Mouse (Mus musculus): ENCODE results near the gene Scd1. TPM values are rescaled to one million over a fixed set of nuclear protein-coding genes. Genes with fewer than 3 reads are reported as not detected.

The Scd1 gene
- polyA plus RNA-seq, 1 experiment from 2014 or later: 6.8 TPM

- Histone ChIP-seq H3K4me3 (replicated peaks; ENCODE audit: low read depth, low read length) (no peak overlapping the region), H3K36me3 (ENCODE audit: control insufficient read depth, insufficient read depth, low read length) (no peaks in the 10 kb centered on the region), H3K9ac (replicated peaks; ENCODE audit: low read length) (no peak overlapping the region), H3K4me2 (ENCODE audit: low read length) (no peak overlapping the region), H3K27ac (replicated peaks; ENCODE audit: low read depth, low read length) (no peak overlapping the region), H3K9me3 (ENCODE audit: control insufficient read depth, low read length) (no peaks in the 10 kb centered on the region), H3K4me1 (ENCODE audit: control insufficient read depth, insufficient read depth, low read length) (no peaks in the 10 kb centered on the region), H3K27me3 (ENCODE audit: control insufficient read depth, insufficient read depth, low read length) (no peaks in the 10 kb centered on the region)
- 89% methylated on average over 8 of the region's 8 CpGs for WGBS
- no peak for DNase-seq
- no peak for ATAC-seq (ENCODE audit: low FRiP score, low TSS enrichment)
Measured at GRCm38 (mm10) chr19:44422051-44422631, 14.5 kb upstream of the Scd1 start.

- no peaks in the 10 kb centered on the region for H3K27me3 ChIP-seq (ENCODE audit: control insufficient read depth, insufficient read depth, low read length)
- no peak overlapping the region for H3K9ac ChIP-seq (replicated peaks; ENCODE audit: low read length)
- H3K9me3 ChIP-seq (ENCODE audit: control insufficient read depth, low read length): no peaks in the 10 kb centered on the region
- H3K4me2 ChIP-seq (ENCODE audit: low read length): no peak overlapping the region
- WGBS: 55% methylated on average over 11 of the region's 11 CpGs
- DNase-seq: no peak
- ATAC-seq (ENCODE audit: low FRiP score, low TSS enrichment): no peak
- no peak overlapping the region for H3K27ac ChIP-seq (replicated peaks; ENCODE audit: low read depth, low read length)
- H3K4me3 ChIP-seq (replicated peaks; ENCODE audit: low read depth, low read length): no peak overlapping the region
- H3K4me1 ChIP-seq (ENCODE audit: control insufficient read depth, insufficient read depth, low read length): no peaks in the 10 kb centered on the region
- no peaks in the 10 kb centered on the region for H3K36me3 ChIP-seq (ENCODE audit: control insufficient read depth, insufficient read depth, low read length)
Measured at GRCm38 (mm10) chr19:44419530-44419929, 11.9 kb upstream of the Scd1 start.

- Histone ChIP-seq H3K4me3 (replicated peaks; ENCODE audit: low read depth, low read length) (no peak overlapping the region), H3K27ac (replicated peaks; ENCODE audit: low read depth, low read length) (no peak overlapping the region), H3K9me3 (ENCODE audit: control insufficient read depth, low read length) (no peaks in the 10 kb centered on the region), H3K27me3 (ENCODE audit: control insufficient read depth, insufficient read depth, low read length) (no peaks in the 10 kb centered on the region), H3K4me2 (ENCODE audit: low read length) (no peak overlapping the region), H3K36me3 (ENCODE audit: control insufficient read depth, insufficient read depth, low read length) (no peaks in the 10 kb centered on the region), H3K9ac (replicated peaks; ENCODE audit: low read length) (no peak overlapping the region), H3K4me1 (ENCODE audit: control insufficient read depth, insufficient read depth, low read length) (no peaks in the 10 kb centered on the region)
- 18% methylated on average over 4 of the region's 4 CpGs for WGBS
- ATAC-seq (ENCODE audit: low FRiP score, low TSS enrichment) (no peak), DNase-seq (peak; percentile 91)
Measured at GRCm38 (mm10) chr19:44418945-44419344, 11.3 kb upstream of the Scd1 start.

GRCm38 (mm10) chr19:44418544-44418943 is 10.9 kb upstream of the Scd1 start:
- no peak for ATAC-seq (ENCODE audit: low FRiP score, low TSS enrichment)
- no peak overlapping the region for H3K4me3 ChIP-seq (replicated peaks; ENCODE audit: low read depth, low read length)
- DNase-seq: no peak
- WGBS: 74% methylated on average over 9 of the region's 9 CpGs
- H3K4me2 ChIP-seq (ENCODE audit: low read length): no peak overlapping the region
- no peaks in the 10 kb centered on the region for H3K4me1 ChIP-seq (ENCODE audit: control insufficient read depth, insufficient read depth, low read length)
- no peaks in the 10 kb centered on the region for H3K9me3 ChIP-seq (ENCODE audit: control insufficient read depth, low read length)
- no peak overlapping the region for H3K27ac ChIP-seq (replicated peaks; ENCODE audit: low read depth, low read length)
- no peak overlapping the region for H3K9ac ChIP-seq (replicated peaks; ENCODE audit: low read length)
- H3K27me3 ChIP-seq (ENCODE audit: control insufficient read depth, insufficient read depth, low read length): no peaks in the 10 kb centered on the region
- H3K36me3 ChIP-seq (ENCODE audit: control insufficient read depth, insufficient read depth, low read length): no peaks in the 10 kb centered on the region

- Histone ChIP-seq H3K27me3 (ENCODE audit: control insufficient read depth, insufficient read depth, low read length) (no peaks in the 10 kb centered on the region), H3K9me3 (ENCODE audit: control insufficient read depth, low read length) (no peaks in the 10 kb centered on the region), H3K4me3 (replicated peaks; ENCODE audit: low read depth, low read length) (no peak overlapping the region), H3K9ac (replicated peaks; ENCODE audit: low read length) (no peak overlapping the region), H3K4me1 (ENCODE audit: control insufficient read depth, insufficient read depth, low read length) (no peaks in the 10 kb centered on the region), H3K27ac (replicated peaks; ENCODE audit: low read depth, low read length) (no peak overlapping the region), H3K36me3 (ENCODE audit: control insufficient read depth, insufficient read depth, low read length) (no peaks in the 10 kb centered on the region), H3K4me2 (ENCODE audit: low read length) (no peak overlapping the region)
- DNase-seq (no peak), ATAC-seq (ENCODE audit: low FRiP score, low TSS enrichment) (no peak)
- WGBS: 92% methylated on average over 5 of the region's 5 CpGs
Measured at GRCm38 (mm10) chr19:44418061-44418460, 10.4 kb upstream of the Scd1 start.

- WGBS: 63% methylated on average over 4 of the region's 4 CpGs
- Histone ChIP-seq H3K4me3 (replicated peaks; ENCODE audit: low read depth, low read length) (no peak overlapping the region), H3K9me3 (ENCODE audit: control insufficient read depth, low read length) (no peaks in the 10 kb centered on the region), H3K36me3 (ENCODE audit: control insufficient read depth, insufficient read depth, low read length) (no peaks in the 10 kb centered on the region), H3K9ac (replicated peaks; ENCODE audit: low read length) (no peak overlapping the region), H3K4me1 (ENCODE audit: control insufficient read depth, insufficient read depth, low read length) (no peaks in the 10 kb centered on the region), H3K4me2 (ENCODE audit: low read length) (no peak overlapping the region), H3K27me3 (ENCODE audit: control insufficient read depth, insufficient read depth, low read length) (no peaks in the 10 kb centered on the region), H3K27ac (replicated peaks; ENCODE audit: low read depth, low read length) (no peak overlapping the region)
- DNase-seq (no peak), ATAC-seq (ENCODE audit: low FRiP score, low TSS enrichment) (no peak)
Measured at GRCm38 (mm10) chr19:44417448-44417847, 9.8 kb upstream of the Scd1 start.

- H3K9ac ChIP-seq (replicated peaks; ENCODE audit: low read length): no peak overlapping the region
- H3K4me1 ChIP-seq (ENCODE audit: control insufficient read depth, insufficient read depth, low read length): no peaks in the 10 kb centered on the region
- H3K4me3 ChIP-seq (replicated peaks; ENCODE audit: low read depth, low read length): no peak overlapping the region
- ATAC-seq (ENCODE audit: low FRiP score, low TSS enrichment) (no peak), DNase-seq (no peak)
- H3K27ac ChIP-seq (replicated peaks; ENCODE audit: low read depth, low read length): no peak overlapping the region
- 79% methylated on average over 5 of the region's 5 CpGs for WGBS
- H3K27me3 ChIP-seq (ENCODE audit: control insufficient read depth, insufficient read depth, low read length): no peaks in the 10 kb centered on the region
- no peak overlapping the region for H3K4me2 ChIP-seq (ENCODE audit: low read length)
- H3K36me3 ChIP-seq (ENCODE audit: control insufficient read depth, insufficient read depth, low read length): no peaks in the 10 kb centered on the region
- no peaks in the 10 kb centered on the region for H3K9me3 ChIP-seq (ENCODE audit: control insufficient read depth, low read length)
Measured at GRCm38 (mm10) chr19:44416240-44416639, 8.6 kb upstream of the Scd1 start.

- WGBS: 87% methylated on average over 5 of the region's 5 CpGs
- no peaks in the 10 kb centered on the region for H3K27me3 ChIP-seq (ENCODE audit: control insufficient read depth, insufficient read depth, low read length)
- H3K36me3 ChIP-seq (ENCODE audit: control insufficient read depth, insufficient read depth, low read length): no peaks in the 10 kb centered on the region
- H3K9me3 ChIP-seq (ENCODE audit: control insufficient read depth, low read length): no peaks in the 10 kb centered on the region
- H3K4me1 ChIP-seq (ENCODE audit: control insufficient read depth, insufficient read depth, low read length): no peaks in the 10 kb centered on the region
- H3K4me2 ChIP-seq (ENCODE audit: low read length): no peak overlapping the region
- no peak for ATAC-seq (ENCODE audit: low FRiP score, low TSS enrichment)
- no peak for DNase-seq
- no peak overlapping the region for H3K9ac ChIP-seq (replicated peaks; ENCODE audit: low read length)
- H3K27ac ChIP-seq (replicated peaks; ENCODE audit: low read depth, low read length): no peak overlapping the region
- H3K4me3 ChIP-seq (replicated peaks; ENCODE audit: low read depth, low read length): no peak overlapping the region
Measured at GRCm38 (mm10) chr19:44415464-44415863, 7.8 kb upstream of the Scd1 start.

GRCm38 (mm10) chr19:44410269-44410992 is 2.8 kb upstream of the Scd1 start:
- H3K27me3 ChIP-seq (ENCODE audit: control insufficient read depth, insufficient read depth, low read length): no peaks in the 10 kb centered on the region
- no peak overlapping the region for H3K4me3 ChIP-seq (replicated peaks; ENCODE audit: low read depth, low read length)
- ATAC-seq (ENCODE audit: low FRiP score, low TSS enrichment) (no peak), DNase-seq (no peak)
- no peak overlapping the region for H3K9ac ChIP-seq (replicated peaks; ENCODE audit: low read length)
- H3K4me1 ChIP-seq (ENCODE audit: control insufficient read depth, insufficient read depth, low read length): peaks cover 18% of the 10 kb centered on the region
- H3K36me3 ChIP-seq (ENCODE audit: control insufficient read depth, insufficient read depth, low read length): no peaks in the 10 kb centered on the region
- WGBS: 87% methylated on average over 20 of the region's 20 CpGs
- H3K4me2 ChIP-seq (ENCODE audit: low read length): no peak overlapping the region
- no peaks in the 10 kb centered on the region for H3K9me3 ChIP-seq (ENCODE audit: control insufficient read depth, low read length)
- H3K27ac ChIP-seq (replicated peaks; ENCODE audit: low read depth, low read length): no peak overlapping the region

Measured in midbrain, embryonic 14.5 days (tissue).